Mouse (Mus musculus) liver, adult 2 months (tissue): ENCODE measurements at regions not wholly inside any gene's neighbourhood (a gene's known extent, or its start where the extent isn't known, plus 50 kb on each side); places are given as distances from the start of the nearest gene placed in this dataset.

Experiments used
- DNase-seq: peaks from one replicate; pipeline ENCODE4 v3.0.0-alpha.2; 2011; ENCODE audit warnings: low read depth, low spot score; ENCODE audit errors: extremely low read depth
- H3K27ac ChIP-seq: fragments of 200-500 bp; replicated peaks from 2 replicates; pipeline ENCODE4 v1.5.1; 2012; ENCODE audit warnings: low read depth, mild to moderate bottlenecking, control low read depth, inconsistent platforms, low read length; ENCODE audit not compliant: insufficient read depth
- H3K27me3 ChIP-seq: fragments of 200-500 bp; 2 replicates; pipeline ENCODE4 v1.6.1; 2012; ENCODE audit warnings: mild to moderate bottlenecking, moderate library complexity, low read length, inconsistent platforms; ENCODE audit not compliant: control insufficient read depth, insufficient read depth
- H3K36me3 ChIP-seq: fragments of 200-500 bp; 2 replicates; pipeline ENCODE4 v1.6.1; 2012; ENCODE audit warnings: low read length, inconsistent platforms; ENCODE audit not compliant: control insufficient read depth, insufficient read depth
- H3K4me1 ChIP-seq: fragments of 200-500 bp; 2 replicates; pipeline ENCODE4 v1.6.1; 2011; ENCODE audit warnings: low read length; ENCODE audit not compliant: control insufficient read depth, insufficient read depth
- H3K4me3 ChIP-seq: fragments of 200-500 bp; 2 replicates; pipeline ENCODE4 v1.5.1; 2011; ENCODE audit warnings: low read depth, mild to moderate bottlenecking, control low read depth, low read length, moderate library complexity; ENCODE audit not compliant: insufficient read depth
- H3K79me2 ChIP-seq: fragments of 200-500 bp; 2 replicates; pipeline ENCODE4 v1.6.1; 2012; ENCODE audit warnings: inconsistent platforms, mild to moderate bottlenecking, low read length, moderate library complexity; ENCODE audit not compliant: control insufficient read depth, insufficient read depth
- H3K9ac ChIP-seq: fragments of 200-500 bp; 2 replicates; pipeline ENCODE4 v1.6.1; 2012; ENCODE audit warnings: low read depth, mild to moderate bottlenecking, control low read depth, inconsistent platforms, low read length
- CTCF ChIP-seq: fragments of 200-500 bp; IDR thresholded peaks from 2 replicates; pipeline ENCODE4 v1.5.1; 2011; ENCODE audit warnings: low read depth, low read length, control low read depth
- POLR2A ChIP-seq: fragments of 200-500 bp; IDR thresholded peaks from 2 replicates; pipeline ENCODE4 v1.6.1; 2011; ENCODE audit warnings: low read length, control low read depth; ENCODE audit not compliant: insufficient read depth; ENCODE audit errors: extremely low read depth
- WGBS: fragments of 180-500 bp; shearing (Covaris S2); methylation state at CpG from one replicate; pipeline ENCODE4 v1.1.7; 2018; 5-methylcytosine and 5-hydroxymethylcytosine counted together

- no peaks in the 10 kb centered on the region for H3K79me2 ChIP-seq
- DNase-seq, result no peak
- no peaks in the 10 kb centered on the region for H3K27me3 ChIP-seq
- H3K4me1 ChIP-seq, result peaks cover 3% of the 10 kb centered on the region; the same call in 1 of the 2 replicates
- TF ChIP-seq CTCF (no peak), POLR2A (no peak)
- H3K4me3 ChIP-seq, result no peak overlapping the region
- H3K36me3 ChIP-seq, result no peaks in the 10 kb centered on the region
- WGBS, result 86% methylated on average over 3 of the region's 3 CpGs
- no peak overlapping the region for H3K9ac ChIP-seq
- no peak overlapping the region for H3K27ac ChIP-seq
These were observed 459.3 kb upstream of the Jag1 start for GRCm38 (mm10) chr2:137575750-137576149.

DNA sequence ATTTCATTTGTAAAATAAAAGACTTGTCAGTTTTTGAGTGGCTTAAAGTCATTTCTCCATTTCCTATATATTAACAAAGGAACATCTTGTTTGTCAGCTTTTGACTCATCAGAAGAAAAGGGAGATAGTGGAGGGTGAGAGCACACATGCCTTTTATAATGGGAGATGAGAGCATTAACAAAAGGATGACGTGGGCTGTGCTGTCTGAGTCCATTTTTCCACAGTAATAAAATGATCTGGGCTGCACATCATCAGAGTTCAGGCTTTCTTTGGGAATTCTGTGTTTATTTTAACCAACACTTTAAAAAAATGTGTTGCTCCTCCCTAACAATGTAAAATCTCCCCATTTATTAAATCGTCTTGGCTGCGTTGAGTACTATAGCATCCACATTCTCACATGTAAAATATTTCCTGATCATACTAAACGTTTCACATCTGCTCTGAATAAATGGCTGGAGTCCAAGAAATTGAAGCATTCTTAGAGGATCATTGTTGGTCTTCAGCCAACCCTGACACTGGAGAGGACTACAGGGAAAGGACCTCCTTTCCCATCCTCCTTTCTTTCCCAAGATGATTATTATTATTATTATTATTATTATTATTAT, 458.5 kb upstream of the Jag1 start:
- Histone ChIP-seq H3K4me1 (no peaks in the 10 kb centered on the region), H3K27me3 (no peaks in the 10 kb centered on the region), H3K9ac (no peak overlapping the region), H3K4me3 (no peak overlapping the region), H3K79me2 (no peaks in the 10 kb centered on the region), H3K27ac (no peak overlapping the region), H3K36me3 (no peaks in the 10 kb centered on the region)
- 66% methylated on average over 4 of the region's 4 CpGs for WGBS
- TF ChIP-seq CTCF (no peak), POLR2A (no peak)
- no peak for DNase-seq

DNA sequence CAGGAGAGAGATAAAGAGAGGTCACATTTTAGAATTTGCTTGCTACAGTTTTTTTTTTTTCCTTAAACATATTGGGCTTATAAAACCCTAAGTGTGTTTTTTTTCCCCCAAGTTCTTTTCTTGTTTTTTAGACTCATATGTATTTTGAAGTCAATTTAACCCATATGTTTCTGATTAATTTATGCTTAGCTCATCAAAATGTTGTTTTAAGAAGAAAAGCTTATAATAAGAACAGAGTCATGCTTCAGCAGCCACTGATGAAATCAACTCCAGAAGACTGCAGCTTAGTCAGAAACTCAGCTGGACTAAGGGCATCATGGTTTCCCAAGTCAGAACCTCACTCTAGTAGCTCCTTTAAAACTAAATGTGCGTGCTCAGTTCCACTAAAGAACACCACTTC, 454.7 kb upstream of the Jag1 start:
- TF ChIP-seq CTCF (no peak), POLR2A (no peak)
- no peaks in the 10 kb centered on the region for H3K36me3 ChIP-seq
- H3K27me3 ChIP-seq, result no peaks in the 10 kb centered on the region
- H3K4me1 ChIP-seq, result no peaks in the 10 kb centered on the region
- H3K27ac ChIP-seq, result no peak overlapping the region
- H3K79me2 ChIP-seq, result no peaks in the 10 kb centered on the region
- no peak overlapping the region for H3K9ac ChIP-seq
- H3K4me3 ChIP-seq, result no peak overlapping the region
- DNase-seq, result no peak
- WGBS, result 85% methylated on average over 1 of the region's 1 CpGs

DNA sequence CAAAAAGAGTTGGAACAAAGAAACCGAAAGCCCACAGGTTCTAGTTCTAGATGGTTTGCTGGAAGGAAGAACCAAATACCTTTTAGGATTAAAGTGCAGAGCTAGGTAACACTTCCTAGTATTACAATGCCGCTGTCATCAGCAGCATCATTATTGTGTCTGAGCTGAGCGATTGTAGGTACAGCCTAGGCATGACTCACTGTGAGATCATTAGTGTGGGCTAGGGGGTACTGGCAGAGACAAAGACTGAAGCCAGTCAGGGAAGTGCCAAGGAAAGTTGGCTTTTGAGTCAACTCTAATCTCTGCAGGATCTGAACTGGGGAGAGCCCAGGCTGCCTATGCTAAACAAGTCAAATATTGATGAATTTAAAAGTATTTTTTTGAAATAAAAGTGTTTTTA, 450.2 kb upstream of the Jag1 start:
- no peaks in the 10 kb centered on the region for H3K79me2 ChIP-seq
- H3K9ac ChIP-seq, result no peak overlapping the region
- H3K4me1 ChIP-seq, result no peaks in the 10 kb centered on the region
- 84% methylated on average over 3 of the region's 3 CpGs for WGBS
- no peaks in the 10 kb centered on the region for H3K27me3 ChIP-seq
- no peak overlapping the region for H3K27ac ChIP-seq
- TF ChIP-seq POLR2A, result no peak
- no peak for TF ChIP-seq CTCF
- DNase-seq, result no peak
- no peaks in the 10 kb centered on the region for H3K36me3 ChIP-seq
- no peak overlapping the region for H3K4me3 ChIP-seq

DNA sequence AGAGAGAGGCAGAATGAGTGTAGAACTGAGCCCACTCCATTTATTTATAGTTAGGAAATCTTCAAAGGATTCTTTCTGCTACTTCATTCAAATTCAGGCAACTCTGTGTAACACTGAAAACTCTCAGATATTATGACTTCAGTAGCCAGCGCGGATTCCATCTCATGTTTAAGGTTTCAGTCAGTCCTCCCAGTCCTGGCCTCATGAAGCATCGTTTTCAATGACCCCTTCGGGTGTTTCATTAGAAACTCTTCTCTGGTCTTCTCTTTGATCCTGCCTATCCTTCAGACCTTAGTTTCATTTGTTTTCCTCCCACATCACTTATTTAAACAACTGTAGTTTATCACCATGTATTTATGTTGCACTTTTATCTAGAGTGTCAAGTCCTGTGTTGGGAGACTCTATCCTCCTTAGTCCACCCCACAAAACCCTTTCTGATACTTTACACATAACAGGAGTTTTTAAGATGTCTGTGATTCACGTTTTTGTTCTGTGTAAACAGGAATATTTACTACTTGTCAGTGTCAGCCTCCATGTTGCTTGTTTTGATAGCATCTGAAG, 447.7 kb upstream of the Jag1 start:
- H3K36me3 ChIP-seq, result no peaks in the 10 kb centered on the region
- TF ChIP-seq CTCF (no peak), POLR2A (no peak)
- no peak overlapping the region for H3K4me3 ChIP-seq
- no peaks in the 10 kb centered on the region for H3K27me3 ChIP-seq
- H3K9ac ChIP-seq, result no peak overlapping the region
- WGBS, result 80% methylated on average over 5 of the region's 5 CpGs
- H3K4me1 ChIP-seq, result no peaks in the 10 kb centered on the region
- no peak for DNase-seq
- H3K79me2 ChIP-seq, result no peaks in the 10 kb centered on the region
- no peak overlapping the region for H3K27ac ChIP-seq

DNA sequence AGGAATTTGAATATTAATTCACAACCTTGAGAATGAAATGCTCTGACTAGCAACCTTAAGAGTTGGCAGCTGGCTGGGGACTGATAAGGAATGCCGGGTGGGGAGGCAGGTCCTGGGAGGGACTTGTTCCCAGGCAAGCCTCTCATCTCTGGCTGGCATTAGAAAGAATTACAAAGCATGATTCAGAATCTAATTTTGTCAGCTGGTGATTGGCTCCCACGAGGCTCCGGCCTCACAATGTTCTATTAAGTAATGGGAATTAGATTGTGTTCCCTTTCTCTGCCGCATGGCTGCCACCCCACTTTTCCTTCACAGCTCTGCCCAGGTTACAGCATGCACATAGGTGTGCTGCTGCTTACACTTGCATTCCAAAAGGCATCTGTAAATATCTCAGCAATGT, 443.9 kb upstream of the Jag1 start:
- no peak overlapping the region for H3K4me3 ChIP-seq
- H3K36me3 ChIP-seq, result no peaks in the 10 kb centered on the region
- no peak overlapping the region for H3K9ac ChIP-seq
- no peaks in the 10 kb centered on the region for H3K4me1 ChIP-seq
- H3K79me2 ChIP-seq, result no peaks in the 10 kb centered on the region
- 56% methylated on average over 4 of the region's 4 CpGs for WGBS
- H3K27ac ChIP-seq, result no peak overlapping the region
- DNase-seq, result no peak
- no peaks in the 10 kb centered on the region for H3K27me3 ChIP-seq
- TF ChIP-seq CTCF, result no peak
- no peak for TF ChIP-seq POLR2A
